Mouse (Mus musculus) stomach, postnatal 0 days (tissue): Measurements from ENCODE around the gene Hcrtr1.

Source experiments
- CTCF ChIP-seq: IDR thresholded peaks from 2 replicates; pipeline ENCODE4 v1.5.1; 2016; ENCODE audit warnings: antibody characterized with exemption, low read depth, mild to moderate bottlenecking, moderate library complexity
- EP300 ChIP-seq: optimal IDR thresholded peaks from 2 replicates; pipeline ENCODE3; 2016; ENCODE audit warnings: antibody characterized with exemption

- TF ChIP-seq CTCF = no peak
- no peak for TF ChIP-seq EP300
Observed at GRCm38 (mm10) chr4:130109666-130110065, 29.5 kb downstream of the Hcrtr1 start.
